In genomic region chr2:17414324-17414723, GRCm38 (mm10) we compare ENCODE assay signal across 17 mouse cellular contexts.
A peak's percentile ranks its signal among the peaks of the same experiment; 100 is the strongest.
DNase-seq lines count a peak whose midpoint lies in the region; ATAC-seq and TF ChIP-seq lines count a peak whose summit lies in the region.
"Had no signal": no experiment of that assay in that cellular context is flagged by ENCODE, and none has a peak within 500 bp of the region (broad histone marks: within the 10 kb centered on the region; RNA-seq: fewer than 3 reads in every experiment).

No protein-coding gene starts in this region.

- TF ChIP-seq EP300 in heart, postnatal 0 days (IDR thresholded peaks at IDR 0.05; ENCODE audit: low read depth): no peak
- no peak for TF ChIP-seq EP300 in stomach, postnatal 0 days (optimal IDR thresholded peaks at IDR 0.05)

- H3K9ac ChIP-seq in heart, postnatal 0 days (replicated peaks; ENCODE audit: low read depth, low read length): no peak overlapping the region
- no peak overlapping the region for H3K9ac ChIP-seq in lung, embryonic 14.5 days
- no peak overlapping the region for H3K9ac ChIP-seq in stomach, postnatal 0 days (ENCODE audit: low read length)
- H3K9ac ChIP-seq: embryonic facial prominence, embryonic 13.5 days; heart, embryonic 13.5 days; limb, embryonic 12.5 days; midbrain, embryonic 13.5 days; neural tube, embryonic 15.5 days had no signal

- peaks cover 29% of the 10 kb centered on the region; the same call in 1 of the 2 replicates for H3K36me3 ChIP-seq in heart, postnatal 0 days (replicated peaks; ENCODE audit: control insufficient read depth, insufficient read depth, low read length)
- no peaks in the 10 kb centered on the region for H3K36me3 ChIP-seq in lung, embryonic 14.5 days (ENCODE audit: insufficient read depth)
- H3K36me3 ChIP-seq in stomach, postnatal 0 days (ENCODE audit: control insufficient read depth, insufficient read depth, low read length): no peaks in the 10 kb centered on the region
- H3K36me3 ChIP-seq: embryonic facial prominence, embryonic 13.5 days; limb, embryonic 12.5 days; midbrain, embryonic 13.5 days; neural tube, embryonic 15.5 days had no signal

- no peak for DNase-seq in heart, postnatal 0 days (ENCODE audit: low spot score)
- DNase-seq in heart, adult 9 months (ENCODE audit: low spot score in 2 of 2): no peak
- no peak for DNase-seq in lung, embryonic 14.5 days
- DNase-seq in lung, postnatal 10 days: no peak
- peak; percentile 38 for DNase-seq in R1 (ENCODE audit: low read depth, low spot score)
- DNase-seq in stomach, postnatal 0 days (ENCODE audit: low spot score): no peak
- no peak for DNase-seq in frontal cortex, postnatal 10 days (ENCODE audit: low spot score in 2 of 2)
- DNase-seq in layer of hippocampus, postnatal 10 days (ENCODE audit: low spot score in 2 of 2): no peak
- DNase-seq: adrenal gland, postnatal 14 days; cerebellum, adult 8-10 months; heart, postnatal 4 days had no signal

- no peaks in the 10 kb centered on the region for H3K9me3 ChIP-seq in heart, postnatal 0 days (replicated peaks; ENCODE audit: control insufficient read depth, low read length)
- no peaks in the 10 kb centered on the region for H3K9me3 ChIP-seq in lung, embryonic 14.5 days (ENCODE audit: low read depth, low read length)
- H3K9me3 ChIP-seq in stomach, postnatal 0 days (ENCODE audit: control insufficient read depth, low read length): no peaks in the 10 kb centered on the region
- H3K9me3 ChIP-seq: embryonic facial prominence, embryonic 13.5 days; heart, embryonic 13.5 days; limb, embryonic 12.5 days; midbrain, embryonic 13.5 days; neural tube, embryonic 15.5 days had no signal

- H3K27me3 ChIP-seq in heart, postnatal 0 days (ENCODE audit: control insufficient read depth, insufficient read depth, low read length): no peaks in the 10 kb centered on the region
- H3K27me3 ChIP-seq in lung, embryonic 14.5 days (ENCODE audit: insufficient read depth, low read length): no peaks in the 10 kb centered on the region
- H3K27me3 ChIP-seq in stomach, postnatal 0 days (ENCODE audit: control insufficient read depth, insufficient read depth, low read length): no peaks in the 10 kb centered on the region
- H3K27me3 ChIP-seq: embryonic facial prominence, embryonic 13.5 days; heart, embryonic 13.5 days; limb, embryonic 12.5 days; midbrain, embryonic 13.5 days; neural tube, embryonic 15.5 days had no signal

- TF ChIP-seq CTCF in heart, postnatal 0 days (IDR thresholded peaks at IDR 0.05; ENCODE audit: low read depth): peak; percentile 7; the same call in 1 of the 2 replicates
- TF ChIP-seq CTCF in lung, embryonic 14.5 days (IDR thresholded peaks at IDR 0.05; ENCODE audit: low read depth): peak; percentile 23; the same call in 1 of the 2 replicates
- peak; percentile 37; the same call in 1 of the 2 replicates for TF ChIP-seq CTCF in stomach, postnatal 0 days (IDR thresholded peaks at IDR 0.05; ENCODE audit: low read depth)

- 86% methylated on average over 2 of the region's 2 CpGs for WGBS in heart, postnatal 0 days
- 84% methylated on average over 2 of the region's 2 CpGs for WGBS in lung, embryonic 14.5 days
- WGBS in stomach, postnatal 0 days: 78% methylated on average over 2 of the region's 2 CpGs

- H3K27ac ChIP-seq in heart, postnatal 0 days (ENCODE audit: low read depth): no peak overlapping the region
- no peak overlapping the region for H3K27ac ChIP-seq in lung, embryonic 14.5 days (ENCODE audit: low read depth)
- no peak overlapping the region for H3K27ac ChIP-seq in stomach, postnatal 0 days (replicated peaks)
- H3K27ac ChIP-seq: embryonic facial prominence, embryonic 13.5 days; heart, embryonic 13.5 days; limb, embryonic 12.5 days; macrophage; midbrain, embryonic 13.5 days; neural tube, embryonic 15.5 days had no signal

- no peak overlapping the region for H3K4me3 ChIP-seq in heart, postnatal 0 days (ENCODE audit: low read depth, low read length)
- no peak overlapping the region for H3K4me3 ChIP-seq in lung, embryonic 14.5 days (ENCODE audit: low read depth, low read length)
- no peak overlapping the region for H3K4me3 ChIP-seq in stomach, postnatal 0 days (ENCODE audit: low read depth, low read length)
- H3K4me3 ChIP-seq: embryonic facial prominence, embryonic 13.5 days; heart, embryonic 13.5 days; limb, embryonic 12.5 days; midbrain, embryonic 13.5 days; neural tube, embryonic 15.5 days had no signal

- no peak overlapping the region for H3K4me2 ChIP-seq in heart, postnatal 0 days (ENCODE audit: low read depth, low read length)
- no peak overlapping the region for H3K4me2 ChIP-seq in lung, embryonic 14.5 days
- no peak overlapping the region for H3K4me2 ChIP-seq in stomach, postnatal 0 days (replicated peaks; ENCODE audit: low read depth)
- H3K4me2 ChIP-seq: embryonic facial prominence, embryonic 13.5 days; heart, embryonic 13.5 days; limb, embryonic 12.5 days; midbrain, embryonic 13.5 days; neural tube, embryonic 15.5 days had no signal

- no peaks in the 10 kb centered on the region for H3K4me1 ChIP-seq in heart, postnatal 0 days (ENCODE audit: control insufficient read depth, insufficient read depth)
- no peaks in the 10 kb centered on the region for H3K4me1 ChIP-seq in lung, embryonic 14.5 days (ENCODE audit: insufficient read depth)
- H3K4me1 ChIP-seq in stomach, postnatal 0 days (replicated peaks; ENCODE audit: control insufficient read depth, insufficient read depth): no peaks in the 10 kb centered on the region
- H3K4me1 ChIP-seq: embryonic facial prominence, embryonic 13.5 days; heart, embryonic 13.5 days; limb, embryonic 12.5 days; midbrain, embryonic 13.5 days; neural tube, embryonic 15.5 days had no signal

- no peak for ATAC-seq in heart, postnatal 0 days (ENCODE audit: insufficient read depth, low read depth)
- ATAC-seq in lung, embryonic 14.5 days (ENCODE audit: insufficient read depth): no peak
- ATAC-seq in stomach, postnatal 0 days (ENCODE audit: low FRiP score, low TSS enrichment): no peak
- ATAC-seq: midbrain, embryonic 13.5 days had no signal
